Mouse (Mus musculus) liver, embryonic 16.5 days (tissue): ENCODE results near the gene Pfn1. TPM values are rescaled to one million over a fixed set of nuclear protein-coding genes. Genes with fewer than 3 reads are reported as not detected.

Source experiments
- ATAC-seq: fragments of 200-750 bp; cut with Nextera tagmentation; 2 replicates; pipeline ENCODE4 v1.8.0; 2017; ENCODE audit warnings: low read depth, mild to moderate bottlenecking, moderate number of reproducible peaks, moderate library complexity
- H3K27ac ChIP-seq: fragments of 300-500 bp; sonication (generic); 2 replicates; pipeline ENCODE4 v1.5.1; 2014; ENCODE audit warnings: mild to moderate bottlenecking, low read length
- H3K27me3 ChIP-seq: fragments of 300-500 bp; sonication (generic); 2 replicates; pipeline ENCODE4 v1.6.1; 2014; ENCODE audit warnings: low read depth, low read length, mixed read lengths; ENCODE audit not compliant: control insufficient read depth, insufficient read depth
- H3K36me3 ChIP-seq: fragments of 300-500 bp; sonication (generic); 2 replicates; pipeline ENCODE4 v1.6.1; 2014; ENCODE audit warnings: mild to moderate bottlenecking; ENCODE audit not compliant: control insufficient read depth, insufficient read depth
- H3K4me1 ChIP-seq: fragments of 300-500 bp; sonication (generic); 2 replicates; pipeline ENCODE4 v1.6.1; 2014; ENCODE audit warnings: low read depth, low read length, mixed read lengths; ENCODE audit not compliant: control insufficient read depth
- H3K4me2 ChIP-seq: fragments of 300-500 bp; sonication (generic); 2 replicates; pipeline ENCODE4 v1.6.1; 2014; ENCODE audit warnings: low read depth, low read length, mixed read lengths
- H3K4me3 ChIP-seq: fragments of 300-500 bp; sonication (generic); 2 replicates; pipeline ENCODE4 v1.5.1; 2014; ENCODE audit warnings: low read depth, mild to moderate bottlenecking, low read length
- H3K9ac ChIP-seq: fragments of 300-500 bp; sonication (generic); 2 replicates; pipeline ENCODE4 v1.6.1; 2014; ENCODE audit warnings: low read depth, low read length
- H3K9me3 ChIP-seq: fragments of 300-500 bp; sonication (generic); replicated peaks from 2 replicates; pipeline ENCODE4 v1.6.1; 2016; ENCODE audit warnings: low read length; ENCODE audit not compliant: control insufficient read depth
- WGBS: fragments of 180-500 bp; shearing (Covaris S2); extraction: QIAGEN DNeasy Blood & Tissue Kit; methylation state at CpG from one replicate; pipeline ENCODE4 v1.1.7; 2014; ENCODE audit not compliant: insufficient replicate concordance; 5-methylcytosine and 5-hydroxymethylcytosine counted together
- polyA plus RNA-seq: library from polyadenylated mRNA; unstranded; fragments of >200 nt; fragmentation: Nextera tagmentation; extraction: Ambion mirVana; gene quantifications from 2 replicates; pipeline ENCODE4 v1.2.1, GENCODE M21; 2015

Gene Pfn1
- polyA plus RNA-seq, result 899 and 965 TPM in 2 replicates

- H3K36me3 ChIP-seq, result peaks cover 33% of the 10 kb centered on the region
- under 1% methylated on average over 54 of the region's 61 CpGs for WGBS
- peaks cover 56% of the 10 kb centered on the region for H3K4me1 ChIP-seq
- peak within 1 kb of the TSS; percentile 99 for H3K27ac ChIP-seq
- peak within 1 kb of the TSS; percentile 100 for H3K9ac ChIP-seq
- no peaks in the 10 kb centered on the region for H3K9me3 ChIP-seq
- H3K4me2 ChIP-seq, result peak within 1 kb of the TSS; percentile 92
- H3K4me3 ChIP-seq, result peak within 1 kb of the TSS; percentile 99
- ATAC-seq, result peak; percentile 64
- peaks cover 2% of the 10 kb centered on the region; the same call in 1 of the 2 replicates for H3K27me3 ChIP-seq
Measured at GRCm38 (mm10) chr11:70654198-70654922, at the start of gene Pfn1. Pfn1 (minus strand) TSS chr11:70654644.

GRCm38 (mm10) chr11:70702781-70703180 is 48.3 kb upstream of the Pfn1 start:
- 50% methylated on average over 6 of the region's 6 CpGs for WGBS
- Histone ChIP-seq H3K4me1 (peaks cover 17% of the 10 kb centered on the region), H3K9ac (no peak overlapping the region), H3K36me3 (peaks cover 6% of the 10 kb centered on the region; the same call in 1 of the 2 replicates), H3K27me3 (peaks cover 9% of the 10 kb centered on the region), H3K4me3 (no peak overlapping the region), H3K4me2 (0 out of 2 replicates have a peak overlapping the region, but pooled peaks have one; percentile 77), H3K9me3 (no peaks in the 10 kb centered on the region), H3K27ac (no peak overlapping the region)
- no peak for ATAC-seq

GRCm38 (mm10) chr11:70701984-70702733 is 47.7 kb upstream of the Pfn1 start:
- no peak overlapping the region for H3K9ac ChIP-seq
- H3K9me3 ChIP-seq, result no peaks in the 10 kb centered on the region
- ATAC-seq, result no peak
- H3K4me1 ChIP-seq, result peaks cover 17% of the 10 kb centered on the region
- H3K36me3 ChIP-seq, result peaks cover 6% of the 10 kb centered on the region; the same call in 1 of the 2 replicates
- WGBS, result 75% methylated on average over 6 of the region's 6 CpGs
- peaks cover 9% of the 10 kb centered on the region for H3K27me3 ChIP-seq
- peak overlapping the region; percentile 77 for H3K4me2 ChIP-seq
- H3K27ac ChIP-seq, result peak overlapping the region; percentile 29; the same call in 1 of the 2 replicates
- peak overlapping the region; percentile 68 for H3K4me3 ChIP-seq

- WGBS, result 15% methylated on average over 10 of the region's 10 CpGs
- H3K4me2 ChIP-seq, result peak overlapping the region; percentile 77
- H3K27ac ChIP-seq, result peak overlapping the region; percentile 14; the same call in 1 of the 2 replicates
- peaks cover 17% of the 10 kb centered on the region for H3K4me1 ChIP-seq
- peak overlapping the region; percentile 76 for H3K9ac ChIP-seq
- H3K36me3 ChIP-seq, result peaks cover 6% of the 10 kb centered on the region; the same call in 1 of the 2 replicates
- no peak for ATAC-seq
- no peaks in the 10 kb centered on the region for H3K9me3 ChIP-seq
- H3K27me3 ChIP-seq, result peaks cover 9% of the 10 kb centered on the region
- H3K4me3 ChIP-seq, result peak overlapping the region; percentile 68
Measured at GRCm38 (mm10) chr11:70701221-70701955, 46.9 kb upstream of the Pfn1 start.

GRCm38 (mm10) chr11:70700613-70701012 is 46.2 kb upstream of the Pfn1 start:
- Histone ChIP-seq H3K4me2 (peak overlapping the region; percentile 77), H3K4me3 (peak overlapping the region; percentile 68), H3K4me1 (peaks cover 17% of the 10 kb centered on the region), H3K27me3 (peaks cover 9% of the 10 kb centered on the region), H3K36me3 (peaks cover 5% of the 10 kb centered on the region; the same call in 1 of the 2 replicates), H3K27ac (peak overlapping the region; percentile 86), H3K9ac (peak overlapping the region; percentile 76), H3K9me3 (no peaks in the 10 kb centered on the region)
- 0% methylated on average over 33 of the region's 34 CpGs for WGBS
- peak; percentile 20 for ATAC-seq

- Histone ChIP-seq H3K36me3 (no peaks in the 10 kb centered on the region), H3K27ac (peak within 1 kb of the TSS; percentile 86), H3K9ac (peak within 1 kb of the TSS; percentile 76), H3K4me2 (peak within 1 kb of the TSS; percentile 77), H3K9me3 (no peaks in the 10 kb centered on the region), H3K4me1 (peaks cover 17% of the 10 kb centered on the region), H3K4me3 (peak within 1 kb of the TSS; percentile 68), H3K27me3 (peaks cover 9% of the 10 kb centered on the region)
- peak; percentile 94 for ATAC-seq
- WGBS, result 1% methylated on average over 69 of the region's 69 CpGs
Measured at GRCm38 (mm10) chr11:70699722-70700556, 45.5 kb upstream of the Pfn1 start, which contains the start of the genes Inca1 and Kif1c. Inca1 (minus strand) TSS chr11:70700155. Kif1c (plus strand) TSS chr11:70700548.

- peaks cover 9% of the 10 kb centered on the region for H3K27me3 ChIP-seq
- WGBS, result 57% methylated on average over 2 of the region's 2 CpGs
- H3K36me3 ChIP-seq, result no peaks in the 10 kb centered on the region
- H3K4me2 ChIP-seq, result peak overlapping the region; percentile 77; the same call in 1 of the 2 replicates
- peaks cover 17% of the 10 kb centered on the region for H3K4me1 ChIP-seq
- no peaks in the 10 kb centered on the region for H3K9me3 ChIP-seq
- H3K9ac ChIP-seq, result no peak overlapping the region; the same call in 1 of the 2 replicates
- no peak for ATAC-seq
- H3K27ac ChIP-seq, result peak overlapping the region; percentile 7
- no peak overlapping the region for H3K4me3 ChIP-seq
Measured at GRCm38 (mm10) chr11:70699051-70699450, 44.6 kb upstream of the Pfn1 start.

GRCm38 (mm10) chr11:70697376-70697775 is 42.9 kb upstream of the Pfn1 start:
- Histone ChIP-seq H3K9me3 (no peaks in the 10 kb centered on the region), H3K27me3 (peaks cover 9% of the 10 kb centered on the region), H3K4me1 (peaks cover 13% of the 10 kb centered on the region), H3K4me2 (no peak overlapping the region), H3K9ac (no peak overlapping the region), H3K27ac (no peak overlapping the region), H3K4me3 (no peak overlapping the region), H3K36me3 (no peaks in the 10 kb centered on the region)
- WGBS, result 43% methylated on average over 3 of the region's 3 CpGs
- no peak for ATAC-seq
